Mouse (Mus musculus): Measurements from ENCODE around the gene Me1.

Me1 gene

GRCm38 (mm10) chr9:86708921-86709320 lies 13.2 kb upstream of the Me1 start:
- DNase-seq (ENCODE audit: low spot score): no peak

- no peak for DNase-seq (ENCODE audit: low spot score)
These were observed 11.7 kb upstream of the Me1 start for GRCm38 (mm10) chr9:86707431-86707830.

- DNase-seq (ENCODE audit: low spot score): no peak
These were observed 6.1 kb upstream of the Me1 start for GRCm38 (mm10) chr9:86701844-86702243.

DNA sequence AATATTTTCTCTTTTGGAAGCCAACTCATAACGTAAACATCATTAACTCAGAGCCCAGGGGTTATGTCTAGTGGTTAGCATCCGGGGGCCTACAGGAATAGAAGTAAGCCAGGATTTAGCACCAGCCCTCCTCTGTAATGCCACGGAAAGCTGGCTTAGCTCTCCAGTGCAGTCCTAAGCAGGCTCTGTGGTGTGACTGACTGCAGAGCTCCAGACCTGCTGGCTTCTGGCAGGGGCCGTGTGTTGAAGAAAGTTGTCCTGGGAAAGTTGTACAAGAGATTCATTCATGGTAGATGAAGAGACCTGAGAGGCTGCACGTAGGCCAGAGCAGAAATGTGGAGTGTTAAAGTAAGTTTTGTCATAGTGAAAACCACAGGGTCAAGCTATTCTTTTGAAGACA lies 5.5 kb upstream of the Me1 start:
- no peak for DNase-seq (ENCODE audit: low spot score)

DNA sequence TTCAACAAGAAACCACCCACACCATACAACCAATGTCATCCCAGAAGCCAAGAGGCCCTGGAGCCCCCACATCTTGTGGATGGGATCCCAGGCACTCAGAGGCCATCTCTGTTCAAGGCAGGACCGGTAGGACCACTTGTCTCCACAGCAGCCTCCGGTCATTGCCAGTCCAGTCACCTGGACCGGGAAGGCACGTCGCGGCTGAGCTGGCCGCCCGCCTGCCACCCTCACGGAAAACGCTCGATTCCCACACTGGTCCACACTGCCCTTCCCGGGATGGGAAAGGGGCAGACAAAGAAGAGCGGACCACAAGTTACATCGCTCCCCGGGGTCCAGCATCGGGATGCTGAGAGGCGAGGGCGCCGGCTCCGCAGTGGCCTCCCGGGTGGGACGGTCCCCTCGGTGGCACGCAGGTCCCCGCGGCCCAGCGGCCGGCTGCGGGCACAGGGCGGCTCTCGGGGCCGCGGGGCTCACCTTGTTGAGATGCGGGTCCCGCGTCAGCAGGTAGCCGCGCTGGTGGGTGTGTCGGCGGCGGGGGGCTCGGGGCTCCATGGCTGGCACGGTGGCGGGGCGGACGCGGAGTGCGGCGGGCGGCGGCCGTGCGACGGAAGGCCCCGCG lies 445 bp downstream of the Me1 start:
- DNase-seq (ENCODE audit: low spot score): peak; percentile 10

GRCm38 (mm10) chr9:86694644-86695043 lies 1.1 kb downstream of the Me1 start:
- DNase-seq (ENCODE audit: low spot score): no peak

GRCm38 (mm10) chr9:86693935-86694334 lies 1.8 kb downstream of the Me1 start:
- no peak for DNase-seq (ENCODE audit: low spot score)

GRCm38 (mm10) chr9:86692676-86693075 lies 3.1 kb downstream of the Me1 start:
- DNase-seq (ENCODE audit: low spot score): no peak

DNA sequence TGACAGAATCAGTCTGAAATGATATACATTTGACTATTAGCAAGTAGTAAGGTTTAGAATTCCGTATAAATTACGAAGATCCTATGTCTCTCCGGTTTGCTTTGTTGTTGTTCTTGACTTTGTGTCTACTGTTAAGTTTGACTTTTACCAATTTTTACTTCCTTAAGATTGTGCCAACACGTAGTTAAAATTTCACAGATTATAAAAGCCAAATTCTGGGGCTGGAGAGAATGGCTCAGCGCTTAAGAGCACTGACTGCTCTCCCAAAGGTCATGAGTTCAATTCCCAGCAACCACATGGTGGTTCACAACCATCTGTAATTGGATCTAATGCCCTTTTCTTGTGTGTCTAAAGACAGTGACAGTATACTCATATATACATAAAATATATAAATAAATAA lies 3.5 kb downstream of the Me1 start:
- DNase-seq (ENCODE audit: low spot score): no peak

DNA sequence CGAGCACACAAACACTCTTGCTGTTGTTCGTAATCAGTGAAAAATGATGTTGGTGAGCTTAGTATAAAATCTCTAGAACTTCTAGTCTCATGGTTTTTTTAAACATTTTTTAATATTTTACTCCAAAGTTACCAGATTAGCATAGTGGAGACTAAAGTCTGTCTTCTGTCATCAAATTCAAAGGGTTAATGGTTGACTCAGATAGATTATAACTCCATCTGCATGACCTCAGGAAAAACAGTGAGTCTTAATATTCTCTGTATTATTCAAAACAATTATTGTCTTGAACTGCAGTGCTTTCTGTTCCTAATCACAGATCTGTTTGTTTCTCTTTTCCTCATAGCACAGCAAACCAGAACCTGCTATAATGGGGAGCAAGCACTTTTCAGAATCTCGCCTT lies 4.7 kb downstream of the Me1 start:
- DNase-seq (ENCODE audit: low spot score): no peak

DNA sequence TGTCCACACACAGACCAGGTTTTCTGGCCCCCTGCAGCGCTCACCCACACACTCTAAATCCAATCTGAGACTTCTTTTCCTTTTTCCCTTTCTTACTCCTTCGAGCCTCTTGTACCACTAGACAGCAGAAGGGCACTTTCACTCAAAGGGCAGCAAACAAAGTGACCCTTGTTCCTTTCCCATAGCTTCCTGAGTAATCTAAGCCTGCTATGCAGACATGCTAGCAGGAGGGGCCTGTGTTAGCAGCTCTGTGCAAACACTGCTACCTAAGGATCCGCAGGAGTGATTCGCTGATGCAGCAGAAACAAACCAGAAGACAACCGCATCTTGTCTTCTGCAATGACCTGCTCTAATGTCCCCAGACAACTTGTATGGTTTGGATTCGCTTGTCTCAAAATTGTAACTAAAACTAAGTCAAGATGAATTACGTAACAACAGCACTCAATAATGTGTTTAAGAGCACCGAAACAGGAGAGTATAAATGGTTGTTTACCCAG lies 12.0 kb downstream of the Me1 start:
- no peak for DNase-seq (ENCODE audit: low spot score)

- no peak for DNase-seq (ENCODE audit: low spot score)
These were observed 12.9 kb downstream of the Me1 start for GRCm38 (mm10) chr9:86682844-86683243.

DNA sequence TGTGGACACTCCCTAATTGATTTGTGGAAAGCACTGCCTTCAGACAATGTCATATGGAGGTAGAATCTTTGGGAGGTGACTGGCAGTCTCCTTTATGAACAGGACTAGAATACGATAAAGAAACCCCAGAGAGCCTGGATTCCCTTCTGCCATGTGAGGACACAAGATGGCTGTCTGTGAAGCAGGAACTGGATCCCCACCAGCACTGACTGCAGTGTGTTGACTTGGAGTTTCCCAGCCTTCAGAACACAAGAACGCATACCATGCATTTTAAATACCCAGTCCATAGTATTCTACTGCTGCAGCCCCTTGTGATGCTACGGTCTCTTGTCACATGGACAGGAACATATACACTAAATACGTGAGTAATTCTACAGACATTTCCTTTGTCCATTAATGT lies 13.5 kb downstream of the Me1 start:
- DNase-seq (ENCODE audit: low spot score): no peak

DNA sequence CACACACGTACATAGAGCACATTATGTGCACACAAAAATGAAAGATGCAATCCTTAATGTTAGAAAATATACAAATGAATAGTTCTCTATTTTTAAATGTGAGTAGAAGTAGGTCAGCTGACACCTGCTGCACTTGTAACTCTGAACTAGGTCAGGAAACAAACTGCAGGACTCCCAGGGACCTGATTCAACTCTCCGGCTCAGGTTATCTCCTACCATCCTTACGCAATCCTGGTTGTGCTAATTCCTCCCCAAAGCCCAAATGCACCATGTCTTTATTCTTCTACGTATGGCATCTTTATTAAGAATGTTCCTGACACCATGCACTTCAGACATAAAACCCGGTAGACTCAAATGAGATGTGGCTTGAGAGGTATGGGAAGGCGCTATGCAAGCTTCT lies 15.3 kb downstream of the Me1 start:
- DNase-seq (ENCODE audit: low spot score): no peak

DNA sequence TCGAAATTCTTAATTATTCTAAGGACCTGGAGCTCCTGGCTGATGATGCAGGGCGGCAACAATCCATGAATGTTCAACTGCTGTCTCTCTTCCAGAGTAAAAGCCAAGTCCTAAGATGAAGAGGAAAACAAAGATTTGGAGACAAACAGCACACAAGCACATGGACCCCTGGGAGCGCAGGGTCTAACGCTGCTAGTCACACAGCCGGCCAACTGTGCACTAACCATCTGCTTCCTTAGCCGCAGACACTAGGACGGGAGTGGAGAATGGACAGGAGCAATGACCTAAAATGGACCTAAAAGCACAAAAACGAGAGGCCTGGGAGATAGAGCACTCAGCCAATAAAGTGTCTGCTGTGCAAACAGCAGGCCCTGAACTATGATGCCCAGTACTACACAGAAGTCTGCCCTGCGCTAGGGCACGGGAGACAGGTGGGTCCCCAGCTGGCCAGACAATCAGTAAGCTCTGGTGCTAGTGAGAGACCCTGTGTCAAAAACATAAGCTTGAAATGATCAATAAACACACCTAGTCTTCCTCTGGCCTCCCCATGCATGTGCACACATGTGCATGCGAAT lies 15.8 kb downstream of the Me1 start:
- DNase-seq (ENCODE audit: low spot score): no peak

DNA sequence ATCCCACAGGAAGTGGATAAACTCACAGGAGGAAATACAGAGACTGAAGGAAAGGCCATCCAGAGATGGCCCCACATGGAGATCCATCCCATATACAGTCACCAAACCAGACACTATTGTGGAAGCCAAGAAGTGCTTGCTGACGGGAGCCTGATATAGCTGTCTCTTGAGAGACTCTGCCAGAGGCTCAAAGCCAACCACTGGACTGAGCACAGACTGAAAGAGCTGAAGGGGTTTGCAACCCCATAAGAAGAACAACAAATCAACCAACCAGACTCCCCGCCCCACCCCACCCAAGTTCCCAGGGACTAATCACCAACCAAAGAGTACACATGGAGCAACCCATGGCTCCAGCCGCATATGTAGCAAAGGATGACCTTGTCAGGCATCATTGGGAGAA lies 19.5 kb downstream of the Me1 start:
- DNase-seq (ENCODE audit: low spot score): no peak

GRCm38 (mm10) chr9:86675426-86675825 lies 20.3 kb downstream of the Me1 start:
- DNase-seq (ENCODE audit: low spot score): no peak

GRCm38 (mm10) chr9:86672907-86673472 lies 22.8 kb downstream of the Me1 start:
- DNase-seq (ENCODE audit: low spot score): no peak

DNA sequence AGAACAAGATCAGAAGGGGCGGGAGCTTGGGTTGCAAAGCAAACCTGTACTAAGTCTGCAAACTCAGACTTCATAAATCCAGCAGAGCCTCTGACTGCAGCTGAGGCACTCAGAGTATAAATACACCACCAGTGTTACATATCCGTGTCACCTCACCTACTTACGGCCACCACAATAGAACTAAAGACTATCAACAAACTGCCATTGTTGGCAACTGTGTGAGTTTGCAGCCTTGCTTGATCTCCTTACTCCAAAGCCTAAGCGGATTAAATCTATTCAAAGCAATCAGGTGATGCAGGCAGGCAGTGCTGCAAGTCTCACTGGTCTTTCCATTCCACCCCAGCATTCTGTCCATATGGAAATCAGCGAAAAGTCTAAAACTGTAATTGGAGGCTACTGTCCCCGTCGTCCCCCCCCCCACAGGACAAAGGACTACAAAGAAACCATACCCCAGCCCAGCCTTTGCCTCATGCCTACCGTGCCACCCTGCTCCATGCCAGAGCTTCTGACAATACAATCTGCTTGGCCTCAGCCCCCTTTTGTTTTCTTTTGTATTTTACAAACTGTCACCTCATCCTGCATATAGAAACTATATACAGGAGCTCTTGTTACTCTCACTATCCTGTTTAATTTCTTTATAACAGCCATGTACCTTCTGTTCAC lies 27.0 kb downstream of the Me1 start:
- no peak for DNase-seq (ENCODE audit: low spot score)

GRCm38 (mm10) chr9:86667138-86667750 lies 28.5 kb downstream of the Me1 start:
- no peak for DNase-seq (ENCODE audit: low spot score)

GRCm38 (mm10) chr9:86661679-86662078 lies 34.1 kb downstream of the Me1 start:
- no peak for DNase-seq (ENCODE audit: low spot score)

GRCm38 (mm10) chr9:86661266-86661665 lies 34.5 kb downstream of the Me1 start:
- no peak for DNase-seq (ENCODE audit: low spot score)

DNA sequence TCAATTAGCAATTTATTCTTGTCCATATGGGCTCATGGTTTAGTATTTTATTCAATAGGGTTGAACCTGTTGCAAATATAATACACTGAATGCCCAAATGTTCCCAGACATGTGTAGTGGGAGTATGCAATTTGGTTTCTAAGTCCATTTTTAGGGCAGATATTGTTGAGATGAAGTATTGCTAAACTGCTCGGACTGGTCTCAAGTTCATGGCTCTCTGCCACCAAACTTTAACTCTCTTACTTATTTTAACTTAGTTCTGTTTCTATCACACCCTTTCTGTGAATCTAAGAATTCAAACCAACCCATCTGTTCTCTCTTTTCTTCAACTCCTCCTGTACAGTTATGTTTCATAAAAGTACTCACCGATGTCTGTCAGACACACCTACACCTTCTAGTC lies 35.4 kb downstream of the Me1 start:
- no peak for DNase-seq (ENCODE audit: low spot score)

Data from ovary, postnatal 10 days (tissue).